Mouse (Mus musculus) ES-E14 (cell line): ENCODE data around the gene Lao1. TPM values are rescaled to one million over a fixed set of nuclear protein-coding genes. Genes with fewer than 3 reads are reported as not detected.
A peak's percentile ranks its signal among the peaks of the same experiment; 100 is the strongest.
"Not testable (repeated sequence)": the region's sequence is repeated elsewhere in the genome, so short reads cannot be mapped to it uniquely, and the experiment has no call there.

Source experiments
- DNase-seq: peaks from one replicate; pipeline ENCODE4 v3.0.0-alpha.2; 2013; ENCODE audit warnings: low read depth, low spot score
- H3K27ac ChIP-seq: 2 replicates; pipeline ENCODE4 v1.5.1; 2012; ENCODE audit warnings: low read depth, mild to moderate bottlenecking, low read length, moderate library complexity, mixed read lengths; ENCODE audit not compliant: poor library complexity, insufficient read depth, severe bottlenecking
- H3K36me3 ChIP-seq: 2 replicates; pipeline ENCODE4 v1.6.1; 2012; ENCODE audit warnings: mild to moderate bottlenecking, low read length, moderate library complexity, mixed read lengths; ENCODE audit not compliant: control insufficient read depth, poor library complexity, insufficient read depth, severe bottlenecking
- H3K4me1 ChIP-seq, 2 experiments: fragments of 150-350 bp in 1 of 2; sonication (generic) in 1 of 2; 2 replicates each; pipeline ENCODE4 v1.6.1; 2012; ENCODE audit warnings: low read length in 2 of 2, mild to moderate bottlenecking in 1 of 2, mixed read lengths in 1 of 2; ENCODE audit not compliant: control insufficient read depth in 2 of 2, insufficient read depth in 2 of 2, poor library complexity in 1 of 2
- H3K4me3 ChIP-seq, 2 experiments: fragments of 150-350 bp in 1 of 2; sonication (generic) in 1 of 2; 2 replicates each; pipeline ENCODE4 v1.5.1; 2012; ENCODE audit warnings: low read length in 2 of 2, low read depth in 1 of 2, mild to moderate bottlenecking in 1 of 2, mixed read lengths in 1 of 2; ENCODE audit not compliant: insufficient read depth in 1 of 2, poor library complexity in 1 of 2, severe bottlenecking in 1 of 2
- H3K9ac ChIP-seq: 2 replicates; pipeline ENCODE4 v1.6.1; 2012; ENCODE audit warnings: low read depth, mild to moderate bottlenecking, low read length, mixed read lengths; ENCODE audit not compliant: poor library complexity, insufficient read depth, severe bottlenecking
- H3K9me3 ChIP-seq: fragments of 150-350 bp; sonication (generic); 2 replicates; pipeline ENCODE4 v1.6.1; 2012; ENCODE audit warnings: low read depth, mild to moderate bottlenecking, low read length; ENCODE audit not compliant: control insufficient read depth, insufficient read depth
- CHD2 ChIP-seq: IDR thresholded peaks from 2 replicates; pipeline ENCODE4 v1.6.1; 2014; ENCODE audit warnings: mild to moderate bottlenecking, low read depth, low read length, inconsistent platforms
- HCFC1 ChIP-seq: IDR thresholded peaks from 2 replicates; pipeline ENCODE4 v1.6.1; 2012; ENCODE audit warnings: low read length, inconsistent platforms, borderline replicate concordance; ENCODE audit not compliant: insufficient read depth
- MAFK ChIP-seq: IDR thresholded peaks from 2 replicates; pipeline ENCODE4 v1.6.1; 2014; ENCODE audit warnings: mild to moderate bottlenecking, low read depth, low read length, inconsistent platforms; ENCODE audit not compliant: insufficient read depth
- ZC3H11A ChIP-seq: IDR thresholded peaks from 2 replicates; pipeline ENCODE4 v1.6.1; 2012; ENCODE audit warnings: low read depth, mild to moderate bottlenecking, inconsistent platforms, low read length, borderline replicate concordance
- ZNF384 ChIP-seq: IDR thresholded peaks from 2 replicates; pipeline ENCODE4 v1.6.1; 2012; ENCODE audit warnings: low read depth, low read length, inconsistent platforms
- in situ Hi-C, 2 experiments: fragments of 600-800 bp; cut with MboI; formaldehyde crosslinking; loops; one replicate each; pipeline ENCODE4 v1.15.1; 2025; ENCODE audit warnings: low sequenced_read_pairs in 2 of 2, inconsistent platforms in 1 of 2; ENCODE audit not compliant: unreplicated experiment in 2 of 2
- total RNA-seq: library from RNA; depleted of rRNA; stranded (reverse); fragments of 300-350 nt; gene quantifications from 2 replicates; pipeline ENCODE4 v1.2.3, GENCODE M21; 2012; rRNA removed

Gene Lao1
- not detected in 2 replicates for total RNA-seq

- no peak within 1 kb of the TSS for H3K9ac ChIP-seq
- TF ChIP-seq MAFK (no peak), ZC3H11A (no peak), ZNF384 (no peak), CHD2 (no peak), HCFC1 (no peak)
- H3K27ac ChIP-seq: no peak within 1 kb of the TSS
- no peaks in the 10 kb centered on the region for H3K36me3 ChIP-seq
- H3K4me1 ChIP-seq: no peaks in the 10 kb centered on the region; a peak in 1 of 4 replicates
- DNase-seq: no peak
- in situ Hi-C loops: loop anchor here in 1 of 2 experiments (25.0 kb wide), 1 partner anchor 299 kb away; the partner anchor contains the start of gene Olfr62
- H3K4me3 ChIP-seq: no peak within 1 kb of the TSS
- no peaks in the 10 kb centered on the region for H3K9me3 ChIP-seq
These were observed at the start of gene Lao1 for GRCm38 (mm10) chr4:118961141-118961628. Gene Lao1, plus strand, starts transcription at chr4:118961578.

DNA sequence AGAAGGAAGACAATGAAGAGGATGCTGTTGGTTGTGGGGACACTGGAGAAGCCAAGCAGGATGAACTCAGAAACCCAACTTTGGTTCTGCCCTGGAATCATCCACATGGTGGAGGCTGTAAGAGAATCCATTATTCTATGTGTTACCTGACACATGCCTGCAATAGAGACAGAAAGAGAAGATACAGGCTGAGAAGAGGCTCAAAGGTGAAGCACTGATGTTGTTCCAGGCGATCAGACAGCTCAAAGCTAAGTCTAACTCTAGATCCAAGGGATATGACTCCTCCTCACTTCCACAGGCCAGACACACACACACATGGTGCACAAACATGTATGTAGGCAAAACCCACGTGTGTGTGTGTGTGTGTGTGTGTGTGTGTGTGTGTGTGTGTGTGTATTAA lies 44.0 kb upstream of the Lao1 start, which contains the start of gene Olfr1329:
Gene Olfr1329, minus strand, starts transcription at position 101 of the 400 bp plus-strand sequence.
- H3K4me1 ChIP-seq, H3K27ac ChIP-seq, H3K4me3 ChIP-seq, DNase-seq, H3K9me3 ChIP-seq, H3K36me3 ChIP-seq, in situ Hi-C loops, H3K9ac ChIP-seq: not testable (repeated sequence)

GRCm38 (mm10) chr4:118931326-118931725 lies 30.1 kb upstream of the Lao1 start:
- H3K9ac ChIP-seq, H3K9me3 ChIP-seq, H3K27ac ChIP-seq, in situ Hi-C loops, H3K36me3 ChIP-seq, H3K4me3 ChIP-seq, H3K4me1 ChIP-seq: not testable (repeated sequence)
- peak; percentile 22 for DNase-seq

- TF ChIP-seq ZNF384 (no peak), CHD2 (no peak), MAFK (no peak), ZC3H11A (no peak), HCFC1 (no peak)
- DNase-seq: no peak
- in situ Hi-C loops: no loop called here
- no peak within 1 kb of the TSS for H3K9ac ChIP-seq
- H3K4me1 ChIP-seq: no peaks in the 10 kb centered on the region
- H3K36me3 ChIP-seq: no peaks in the 10 kb centered on the region
- no peaks in the 10 kb centered on the region for H3K9me3 ChIP-seq
- no peak within 1 kb of the TSS for H3K4me3 ChIP-seq
- no peak within 1 kb of the TSS for H3K27ac ChIP-seq
These were observed 22.9 kb upstream of the Lao1 start, which contains the start of gene Olfr1328 for GRCm38 (mm10) chr4:118938512-118938911. Gene Olfr1328, minus strand, starts transcription at chr4:118938612.

DNA sequence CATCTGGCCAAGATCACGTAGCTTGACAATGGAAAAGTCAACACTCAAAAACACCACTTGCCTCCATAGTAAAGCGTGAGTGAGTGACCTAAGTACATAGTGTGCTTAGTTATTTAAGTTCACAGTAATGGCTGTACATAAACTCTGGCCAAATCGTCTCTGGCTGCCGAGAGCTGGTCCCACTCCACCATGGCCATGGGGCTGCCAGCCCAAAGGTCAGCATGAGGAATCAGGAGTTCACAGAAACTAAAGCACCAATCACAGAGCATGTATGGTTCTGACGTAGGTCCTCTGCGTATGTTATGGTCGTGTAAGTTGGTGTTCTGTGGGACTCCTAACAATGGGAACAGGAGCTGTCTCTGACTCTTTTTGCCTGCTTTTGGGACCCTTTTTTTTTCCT lies 2.6 kb upstream of the Lao1 start:
- H3K4me3 ChIP-seq: no peak overlapping the region
- in situ Hi-C loops: loop anchor here in 1 of 2 experiments (25.0 kb wide), 1 partner anchor 297 kb away; the partner anchor contains the start of gene Olfr62
- DNase-seq: no peak
- H3K9me3 ChIP-seq: no peaks in the 10 kb centered on the region
- H3K4me1 ChIP-seq: no peaks in the 10 kb centered on the region; a peak in 1 of 4 replicates
- no peak overlapping the region for H3K9ac ChIP-seq
- no peak overlapping the region for H3K27ac ChIP-seq
- no peaks in the 10 kb centered on the region for H3K36me3 ChIP-seq
- no peak for TF ChIP-seq HCFC1
- no peak for TF ChIP-seq ZC3H11A
- TF ChIP-seq CHD2: no peak
- TF ChIP-seq MAFK: no peak
- TF ChIP-seq ZNF384: no peak
